Mouse (Mus musculus): ENCODE results near the gene Cds2. TPM values are rescaled to one million over a fixed set of nuclear protein-coding genes. Genes with fewer than 3 reads are reported as not detected.
A peak's percentile ranks its signal among the peaks of the same experiment; 100 is the strongest.
"Not testable (repeated sequence)": the region's sequence is repeated elsewhere in the genome, so short reads cannot be mapped to it uniquely, and the experiment has no call there.

The Cds2 gene
- total RNA-seq, 2 experiments from 2014 or later: 14.4 to 15.0 TPM

DNA sequence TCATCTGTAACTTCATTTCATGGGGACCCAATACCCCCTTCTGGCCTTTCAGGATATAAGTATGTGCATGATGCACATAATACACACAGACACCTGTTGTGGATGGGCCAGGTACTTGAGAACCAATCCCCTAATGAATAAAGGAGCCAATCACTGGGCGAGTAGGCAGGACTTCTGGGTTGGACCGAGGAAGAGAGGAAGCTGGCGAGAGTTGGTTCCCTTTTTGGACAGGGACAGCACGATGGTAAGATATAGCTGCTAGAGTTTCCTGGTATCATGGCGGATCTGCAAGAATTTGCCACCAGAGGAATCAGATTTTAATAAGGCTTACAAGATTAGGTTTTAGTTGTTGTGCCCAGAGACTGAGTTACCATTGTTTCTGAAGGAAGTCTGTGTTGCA lies 22.8 kb downstream of the Cds2 start:
- DNase-seq; intact Hi-C loops (cut with DNase I): not testable (repeated sequence)

DNA sequence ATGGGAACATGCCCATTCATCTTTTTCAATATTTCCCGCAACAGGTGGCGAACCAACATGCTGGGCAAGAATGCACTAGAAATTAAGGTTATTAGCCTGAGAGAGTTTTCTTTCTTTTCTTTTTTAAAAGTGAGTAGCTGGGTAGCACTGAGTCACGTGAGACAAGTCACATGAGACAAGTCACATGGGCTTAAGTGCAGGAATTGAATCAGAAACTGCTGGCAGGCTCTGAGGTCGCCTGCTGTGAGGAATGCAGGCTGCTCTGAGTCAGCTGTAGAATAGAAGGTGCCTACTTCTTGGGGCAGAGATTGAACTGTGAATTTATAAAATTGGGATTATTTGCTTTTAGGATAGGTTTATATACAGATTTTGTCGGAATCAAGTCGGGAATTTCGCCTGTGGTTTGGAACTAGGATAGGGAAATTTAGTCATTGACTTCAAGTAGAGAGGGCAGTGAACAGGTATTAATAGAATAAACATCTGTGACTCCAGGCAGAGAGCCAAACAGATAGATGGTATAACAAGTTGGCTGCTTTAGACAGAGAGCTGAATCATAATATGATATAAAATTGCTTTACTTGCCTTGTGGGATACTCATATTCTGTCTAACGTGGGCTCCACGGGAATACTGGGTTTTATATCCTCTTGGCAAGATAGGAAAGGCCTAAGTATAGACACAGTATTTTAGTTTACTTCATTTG lies 23.6 kb downstream of the Cds2 start:
- no peak for DNase-seq
- intact Hi-C loops (cut with DNase I): no loop called here

DNA sequence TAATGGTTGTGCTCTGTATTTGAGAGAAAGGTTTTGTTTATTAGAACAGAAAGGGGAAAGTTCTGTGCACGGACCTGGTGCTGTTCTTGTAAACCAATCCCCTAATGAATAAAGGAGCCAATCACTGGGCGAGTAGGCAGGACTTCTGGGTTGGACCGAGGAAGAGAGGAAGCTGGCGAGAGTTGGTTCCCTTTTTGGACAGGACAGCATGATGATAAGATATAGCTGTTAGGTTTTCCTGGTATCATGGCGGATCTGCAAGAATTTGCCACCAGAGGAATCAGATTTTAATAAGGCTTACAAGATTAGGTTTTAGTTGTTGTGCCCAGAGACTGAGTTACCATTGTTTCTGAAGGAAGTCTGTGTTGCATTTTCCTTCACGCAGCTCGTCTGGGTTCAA lies 26.3 kb downstream of the Cds2 start:
- intact Hi-C loops (cut with DNase I); DNase-seq: not testable (repeated sequence)

DNA sequence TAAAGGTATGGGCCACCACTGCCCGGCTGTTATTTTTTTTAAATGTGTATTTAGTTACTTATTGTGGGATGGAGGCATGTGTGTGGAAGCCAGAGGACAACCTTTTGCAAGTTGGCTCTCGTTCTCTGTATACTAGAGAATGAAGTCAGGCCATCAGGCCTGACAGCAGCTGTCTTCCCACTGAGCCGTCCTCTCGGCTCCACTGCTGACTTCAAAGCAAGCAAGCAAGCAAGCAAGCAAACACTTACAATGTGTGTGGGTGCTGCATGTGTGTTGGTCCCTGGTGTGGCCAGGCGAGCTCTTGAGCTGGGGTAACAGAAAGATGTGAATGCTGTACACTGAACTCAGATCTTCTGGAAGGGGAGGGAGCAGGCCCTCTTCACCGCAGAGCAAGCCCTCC lies 27.9 kb downstream of the Cds2 start:
- intact Hi-C loops (cut with DNase I): no loop called here
- DNase-seq: no peak

DNA sequence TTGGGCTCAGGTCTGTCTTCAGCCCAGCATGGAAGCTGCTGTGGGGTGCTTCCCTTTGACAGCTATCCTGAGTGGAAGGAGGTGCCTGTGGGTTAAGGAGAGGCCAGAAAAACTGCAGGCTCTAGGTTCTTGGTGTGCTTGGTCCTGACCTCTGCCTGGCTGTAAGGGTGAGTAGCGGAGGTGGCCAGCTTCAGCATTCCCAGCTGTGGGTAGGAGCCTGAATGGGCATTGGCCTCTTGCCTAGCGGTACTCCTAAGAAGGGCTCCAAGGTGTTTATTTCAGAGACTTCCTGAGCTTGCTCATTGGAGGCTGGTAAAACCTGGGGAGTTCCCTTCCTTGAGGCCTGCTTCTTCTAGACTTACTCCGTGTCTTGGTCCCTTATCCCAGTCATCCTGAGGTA lies 28.3 kb downstream of the Cds2 start:
- DNase-seq: peak in 1 of 2 experiments; percentile 38
- intact Hi-C loops (cut with DNase I): no loop called here

DNA sequence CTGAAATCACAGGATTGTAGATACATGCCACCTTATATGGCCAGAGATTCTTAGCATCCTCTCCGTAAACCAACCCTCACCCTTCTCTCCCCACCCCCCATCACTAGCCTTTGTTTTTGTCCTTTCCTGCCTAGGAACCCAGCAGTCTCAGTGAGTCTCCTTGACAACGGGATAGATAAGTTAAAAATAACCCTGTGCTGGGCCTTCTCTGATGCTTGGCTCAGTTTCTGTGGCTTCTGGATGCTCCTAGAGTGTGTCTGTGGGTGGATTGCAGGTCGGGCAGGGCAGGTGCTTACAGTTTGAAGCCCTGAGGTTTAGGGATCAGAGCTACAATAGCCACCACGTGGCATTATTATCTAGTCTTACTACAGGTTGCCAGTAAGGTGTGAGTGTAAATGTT lies 29.1 kb downstream of the Cds2 start:
- intact Hi-C loops (cut with DNase I): no loop called here
- DNase-seq: no peak

DNA sequence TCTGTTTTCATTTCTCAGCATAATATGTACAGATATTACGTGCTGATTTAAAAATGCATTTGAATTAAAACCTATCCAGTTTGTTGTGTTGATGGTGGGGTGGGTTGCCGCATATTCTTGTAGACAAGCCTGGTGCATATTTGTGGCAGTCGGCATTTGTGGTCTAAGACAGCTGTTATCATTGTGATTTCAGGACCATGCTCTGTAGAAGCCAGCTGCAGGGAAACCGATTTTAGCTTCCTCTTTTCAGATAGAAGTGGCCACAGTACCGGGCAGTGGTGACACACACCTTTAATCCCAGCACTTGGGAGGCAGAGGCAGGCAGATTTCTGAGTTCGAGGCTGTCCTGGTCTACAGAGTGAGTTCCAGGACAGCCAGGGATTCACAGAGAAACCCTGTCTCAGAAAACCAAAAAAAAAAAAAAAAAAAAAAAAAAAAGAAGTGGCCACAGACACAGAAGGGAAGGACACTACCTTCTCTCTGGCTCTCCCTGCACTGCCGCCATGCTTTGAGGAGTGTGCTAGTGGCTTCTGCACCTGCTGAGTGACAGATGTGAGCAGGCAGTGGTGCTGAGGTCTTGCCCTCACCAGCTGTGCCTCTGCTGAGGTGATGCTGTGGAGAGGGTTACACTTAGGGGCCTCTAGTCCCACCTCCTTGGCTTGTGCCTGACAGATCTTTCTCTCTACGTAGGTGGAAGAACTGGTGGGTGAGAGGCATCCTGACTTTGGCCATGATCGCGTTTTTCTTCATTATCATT lies 30.9 kb downstream of the Cds2 start:
- intact Hi-C loops (cut with DNase I): no loop called here
- DNase-seq: no peak

DNA sequence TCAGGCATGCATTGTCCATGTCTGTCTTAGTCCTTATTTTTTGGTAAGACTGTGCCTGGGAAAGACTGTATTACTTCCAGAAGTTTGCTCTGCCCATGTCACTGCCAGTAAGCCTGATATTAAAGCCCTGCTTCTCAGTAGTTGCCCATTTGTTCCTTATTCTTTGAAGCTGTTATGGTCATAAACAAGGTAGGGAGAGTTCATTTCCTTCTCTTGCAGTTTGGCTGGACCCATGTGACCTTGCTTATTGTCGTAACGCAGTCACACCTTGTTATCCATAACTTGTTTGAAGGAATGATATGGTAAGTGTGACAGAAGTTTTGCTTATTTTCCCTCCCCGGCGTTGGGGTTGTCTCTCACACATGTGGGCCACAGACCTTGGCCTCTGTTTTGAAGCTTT lies 35.3 kb downstream of the Cds2 start:
- DNase-seq: no peak
- intact Hi-C loops (cut with DNase I): no loop called here

DNA sequence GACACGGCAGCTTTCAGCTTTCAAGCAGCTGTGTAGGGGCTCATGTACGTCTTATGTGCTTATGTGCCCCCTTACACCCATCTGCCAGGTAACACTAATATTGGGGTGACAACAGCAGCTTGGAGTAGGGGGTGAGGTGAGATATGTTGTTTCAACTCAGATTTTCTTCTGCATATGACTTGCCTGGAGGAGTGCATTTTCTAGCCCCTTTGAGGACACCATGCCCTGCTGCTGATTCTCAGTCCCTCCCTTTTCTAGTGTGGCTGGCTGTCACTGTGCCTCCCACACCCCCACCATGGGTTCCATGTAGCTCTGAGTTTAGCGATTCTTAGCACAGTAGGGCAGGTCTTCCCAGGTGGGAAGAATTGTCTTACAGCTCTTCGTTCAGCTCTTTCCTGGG lies 38.5 kb downstream of the Cds2 start:
- intact Hi-C loops (cut with DNase I): loop anchor here (10.0 kb wide), 1 partner anchor 403 kb away; no protein-coding TSS in a partner anchor
- DNase-seq: no peak

DNA sequence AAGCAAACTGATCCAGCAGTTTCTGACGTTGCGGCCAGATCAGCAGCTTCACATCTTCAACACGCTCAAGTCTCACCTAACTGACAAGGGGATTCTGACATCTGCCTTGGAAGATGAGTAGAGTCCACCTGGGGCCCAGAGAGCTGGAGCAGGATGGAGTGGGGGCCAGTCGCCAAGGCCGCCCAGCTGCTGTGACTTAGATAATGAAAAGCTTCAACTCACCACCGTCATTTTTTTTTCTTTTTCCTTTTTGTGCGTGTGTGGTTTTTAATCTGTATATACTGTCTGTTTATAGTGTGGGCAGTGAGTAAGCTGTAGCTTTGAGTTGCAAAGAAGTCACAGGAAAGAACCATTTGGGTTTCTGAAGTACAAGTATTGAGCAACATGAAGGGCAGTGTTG lies 42.2 kb downstream of the Cds2 start:
- intact Hi-C loops (cut with DNase I): loop anchor here (10.0 kb wide), 1 partner anchor 400 kb away; no protein-coding TSS in a partner anchor
- DNase-seq: peak in 1 of 2 experiments; percentile 2

DNA sequence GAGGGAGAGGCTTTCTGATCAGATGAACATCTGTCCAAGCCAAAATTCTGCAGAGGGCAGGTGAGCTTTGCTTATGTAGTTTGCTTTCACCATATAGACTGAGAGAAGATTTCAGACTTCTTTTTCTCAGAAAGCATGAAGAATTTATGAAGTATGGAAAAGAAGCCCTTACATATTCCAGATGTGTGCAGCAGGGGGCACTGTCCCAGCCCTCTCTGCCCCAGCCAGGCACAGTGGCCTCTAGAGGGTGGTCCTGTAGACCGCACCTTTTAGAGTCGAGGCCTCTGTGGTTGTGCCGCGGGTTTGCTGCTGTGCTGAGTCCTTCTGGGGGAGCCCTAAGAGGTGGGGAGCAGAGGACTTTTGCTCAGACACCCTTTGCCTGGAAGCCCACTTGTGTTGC lies 43.0 kb downstream of the Cds2 start:
- DNase-seq: no peak
- intact Hi-C loops (cut with DNase I): loop anchor here (10.0 kb wide), 1 partner anchor 399 kb away; no protein-coding TSS in a partner anchor

DNA sequence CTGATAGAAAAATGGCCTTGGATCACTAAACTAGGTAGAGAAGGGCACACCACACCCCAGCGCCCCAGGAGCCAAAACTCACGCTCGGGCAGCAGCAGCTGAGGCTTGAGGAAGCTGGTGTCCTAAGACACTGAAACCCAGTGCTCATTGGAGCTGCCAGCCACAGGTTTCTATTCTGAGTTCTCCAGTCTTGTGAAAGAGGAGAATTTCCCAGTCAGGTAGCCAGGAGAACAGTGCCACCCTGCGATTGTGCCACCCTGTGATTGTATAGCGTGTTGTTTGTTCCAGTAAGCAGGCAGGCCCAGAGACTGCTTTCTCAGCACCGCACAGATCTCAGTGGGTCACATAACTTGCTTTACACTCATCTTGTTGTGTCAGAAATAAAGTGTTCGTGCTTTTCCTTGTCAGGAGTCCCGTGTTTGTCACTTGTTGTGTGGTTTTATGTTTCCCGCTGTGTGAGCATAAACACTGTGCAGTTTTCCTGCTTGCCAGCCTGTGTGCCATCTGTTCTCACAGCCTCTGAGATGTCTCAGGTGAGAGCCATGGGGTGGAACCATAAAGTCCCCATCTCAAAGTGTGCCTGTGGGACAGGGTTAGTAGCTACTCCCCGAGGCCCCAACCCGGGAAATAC lies 44.4 kb downstream of the Cds2 start:
- intact Hi-C loops (cut with DNase I): loop anchor here (10.0 kb wide), 1 partner anchor 397 kb away; no protein-coding TSS in a partner anchor
- DNase-seq: peak in 1 of 2 experiments; percentile 17

DNA sequence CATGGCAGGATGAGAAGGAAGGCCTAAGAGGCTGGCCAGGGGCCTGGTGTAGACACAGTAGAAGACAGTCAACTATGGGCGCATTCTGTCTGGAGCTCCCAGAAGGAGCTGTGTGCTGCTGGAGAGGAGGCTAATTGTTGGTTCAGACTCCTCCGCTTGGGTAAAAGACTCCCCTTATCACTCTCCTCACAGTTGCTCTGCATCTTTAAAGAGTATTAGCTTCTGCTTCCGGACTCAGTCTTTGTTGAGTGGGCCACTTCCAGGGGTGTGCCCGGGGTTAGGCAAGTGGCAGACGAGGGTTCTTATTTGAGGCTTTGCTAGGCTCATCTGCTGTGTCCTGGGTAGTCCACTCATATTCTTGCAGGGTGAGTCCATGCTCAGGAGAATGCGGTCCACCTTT lies 45.9 kb downstream of the Cds2 start:
- intact Hi-C loops (cut with DNase I): loop anchor here (2.0 to 10.0 kb wide), 2 partner anchors 46 to 396 kb away; partner anchors contain the start of gene Cds2
- DNase-seq: no peak

DNA sequence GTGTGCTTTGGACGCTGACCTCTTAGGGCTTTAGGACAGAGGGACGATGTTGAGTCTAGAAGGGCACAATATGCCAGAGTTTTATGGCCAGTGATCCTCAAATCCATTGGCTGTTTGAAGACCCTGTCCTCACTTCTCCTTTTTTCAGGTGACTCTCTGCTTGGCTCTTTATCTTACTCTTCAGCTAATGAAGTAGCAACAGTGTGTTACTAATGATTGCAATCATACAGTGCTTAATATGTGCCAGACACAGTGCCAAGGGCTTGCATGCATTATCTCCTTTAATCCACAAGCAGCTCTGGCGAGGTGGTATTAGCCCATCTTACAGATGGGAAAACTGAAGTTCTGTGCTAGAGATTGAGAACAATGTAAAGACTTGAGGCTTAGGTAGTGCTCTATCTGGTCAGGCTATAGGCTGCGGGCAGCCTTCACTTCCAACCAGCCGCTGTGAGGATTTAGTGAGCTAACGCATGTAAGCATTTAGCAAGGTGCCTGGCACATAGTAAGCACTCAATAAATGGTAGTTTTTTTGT lies 46.5 kb downstream of the Cds2 start:
- intact Hi-C loops (cut with DNase I): loop anchor here (2.0 to 10.0 kb wide), 2 partner anchors 47 to 395 kb away; partner anchors contain the start of gene Cds2
- no peak for DNase-seq

DNA sequence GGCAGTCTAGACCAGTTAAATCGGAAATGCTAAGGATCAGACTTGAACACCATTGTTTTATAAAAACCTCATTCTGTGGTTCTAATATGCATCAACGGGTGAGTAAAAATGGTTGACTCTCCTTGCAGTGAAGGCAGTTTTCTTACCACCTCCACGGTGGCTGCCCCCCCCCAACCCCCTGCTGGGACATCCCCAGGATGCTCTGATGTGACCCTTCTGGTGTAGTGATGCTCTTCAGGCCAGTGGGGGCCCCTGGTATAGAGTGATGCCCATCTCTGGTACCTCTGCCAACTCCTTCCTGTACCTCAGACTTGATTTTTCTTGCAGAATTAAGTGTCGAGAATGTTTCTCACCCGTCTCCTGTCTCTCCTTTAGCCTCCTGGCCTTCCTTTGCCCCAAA lies 49.7 kb downstream of the Cds2 start:
- DNase-seq: no peak
- intact Hi-C loops (cut with DNase I): no loop called here

DNA sequence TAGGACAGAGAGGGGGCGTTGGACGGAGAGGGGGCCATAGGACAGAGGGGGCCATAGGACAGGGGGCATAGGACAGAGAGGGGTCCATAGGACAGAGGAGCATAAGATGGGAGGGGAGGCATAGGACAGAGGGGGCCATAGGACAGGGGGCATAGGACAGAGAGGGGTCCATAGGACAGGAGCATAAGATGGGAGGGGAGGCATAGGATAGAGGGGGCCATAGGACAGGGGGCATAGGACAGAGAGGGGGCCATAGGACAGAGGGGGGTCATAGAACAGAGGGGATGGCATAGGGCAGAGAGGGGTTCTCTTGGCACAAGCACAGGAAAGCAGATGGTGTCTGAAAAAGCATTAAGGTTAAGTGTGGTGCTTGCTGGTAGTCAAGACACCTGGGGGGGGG lies 50.6 kb downstream of the Cds2 start:
- no peak for DNase-seq
- intact Hi-C loops (cut with DNase I): no loop called here

DNA sequence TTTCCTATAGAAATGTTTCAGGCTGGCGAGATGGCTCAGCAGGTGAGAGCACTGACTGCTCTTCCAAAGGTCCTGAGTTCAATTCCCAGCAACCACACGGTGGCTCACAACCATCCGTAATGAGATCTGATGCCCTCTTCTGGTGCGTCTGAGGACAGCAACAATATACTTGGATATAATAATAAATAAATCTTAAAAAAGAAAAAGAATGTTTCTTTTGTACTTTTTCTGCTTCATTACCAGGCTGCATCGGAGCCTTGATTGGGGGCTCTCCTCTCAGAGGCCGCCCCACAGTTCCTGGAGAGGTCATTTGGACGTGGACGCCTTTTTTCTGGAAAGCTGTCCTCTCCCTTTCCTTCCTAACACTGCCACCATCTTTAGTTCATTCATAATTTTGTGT lies 51.1 kb downstream of the Cds2 start:
- DNase-seq; intact Hi-C loops (cut with DNase I): not testable (repeated sequence)

DNA sequence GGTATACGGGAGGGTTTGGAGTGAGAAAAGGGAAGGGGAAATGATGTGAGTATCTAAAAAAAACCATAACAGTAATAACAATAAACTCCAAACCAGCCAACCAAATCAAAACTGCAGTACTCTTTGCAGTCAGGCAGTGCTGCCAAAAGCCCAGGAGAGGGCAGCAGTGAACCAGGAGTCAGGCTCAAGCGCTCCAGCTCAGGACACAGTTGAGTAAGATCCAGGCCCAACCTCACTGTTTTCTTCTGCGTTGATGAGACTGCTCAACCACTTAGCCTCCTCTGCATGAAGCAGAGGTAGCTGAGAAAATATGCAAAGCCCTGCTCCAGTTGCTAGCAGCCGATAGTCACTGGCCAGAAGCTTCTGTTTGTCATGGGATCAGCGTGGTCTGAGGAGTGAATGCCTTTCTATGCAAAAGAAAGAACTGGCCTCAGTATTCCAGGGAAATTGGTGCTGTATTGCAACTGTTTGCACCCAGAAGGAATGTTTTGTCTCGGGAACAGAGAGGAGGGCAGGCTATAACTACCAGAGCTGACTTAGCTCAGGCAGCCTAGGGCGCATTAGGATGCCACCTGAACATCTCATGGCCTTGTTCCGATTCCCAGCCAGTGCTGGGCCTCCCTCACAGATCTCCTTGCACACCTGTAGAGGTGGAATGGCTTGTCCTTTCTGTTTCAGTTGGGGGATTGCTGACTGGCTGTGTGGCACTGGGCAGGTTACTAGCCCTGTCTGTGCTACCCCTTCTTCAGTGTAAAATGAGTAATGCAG lies 53.3 kb downstream of the Cds2 start:
- intact Hi-C loops (cut with DNase I): loop anchor here (1.0 kb wide), 1 partner anchor 170 kb away; no protein-coding TSS in a partner anchor
- peak; percentile 32 to 43 for DNase-seq

DNA sequence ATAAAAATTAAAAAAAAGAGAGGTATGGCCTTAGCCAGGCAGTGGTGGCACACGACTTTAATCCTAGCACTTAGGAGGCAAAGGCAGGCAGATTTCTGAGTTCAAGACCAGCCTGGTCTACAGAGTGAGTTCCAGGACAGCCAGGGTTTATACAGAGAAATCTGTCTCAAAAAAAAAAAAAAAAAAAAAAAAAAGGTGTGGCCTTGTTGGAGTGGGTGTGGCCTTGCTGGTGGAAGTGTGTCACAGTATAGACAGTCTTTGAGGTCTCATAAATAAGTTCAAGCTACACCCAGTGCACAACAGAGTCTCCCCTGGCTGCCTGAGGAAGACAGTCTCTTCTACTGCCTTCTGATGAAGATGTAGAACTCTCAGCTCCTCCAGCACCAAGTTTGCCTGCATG lies 54.2 kb downstream of the Cds2 start:
- intact Hi-C loops (cut with DNase I): no loop called here
- DNase-seq: no peak

DNA sequence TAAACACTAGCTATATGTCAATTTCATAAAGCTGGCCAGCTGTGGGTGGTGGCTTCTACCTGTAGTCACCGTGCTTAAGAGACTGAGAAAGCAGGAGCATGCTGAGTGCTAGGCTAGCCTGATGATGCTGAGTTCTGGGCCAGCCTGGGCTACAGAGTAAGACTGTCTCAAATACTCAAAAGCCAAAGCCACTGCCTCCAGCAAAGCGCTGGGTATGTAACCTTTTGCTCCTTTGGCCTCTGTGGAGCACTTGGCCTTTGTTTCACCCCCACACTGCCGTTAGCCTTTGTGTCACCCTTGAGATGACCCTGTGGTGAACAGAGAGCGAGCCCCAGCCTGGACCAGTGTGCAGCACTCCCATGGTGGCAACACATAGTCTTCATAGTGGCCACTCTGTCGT lies 57.6 kb downstream of the Cds2 start:
- intact Hi-C loops (cut with DNase I): loop anchor here (5.0 kb wide), 1 partner anchor 152 kb away; no protein-coding TSS in a partner anchor
- no peak for DNase-seq

Measured in gastrocnemius, postnatal 36 days (tissue).